Mouse (Mus musculus): ENCODE data around the gene Stoml3. TPM values are rescaled to one million over a fixed set of nuclear protein-coding genes. Genes with fewer than 3 reads are reported as not detected.

Stoml3 gene
- polyA plus RNA-seq (2012; rRNA removed) = 0.21 and 0.35 TPM in 2 replicates

DNA sequence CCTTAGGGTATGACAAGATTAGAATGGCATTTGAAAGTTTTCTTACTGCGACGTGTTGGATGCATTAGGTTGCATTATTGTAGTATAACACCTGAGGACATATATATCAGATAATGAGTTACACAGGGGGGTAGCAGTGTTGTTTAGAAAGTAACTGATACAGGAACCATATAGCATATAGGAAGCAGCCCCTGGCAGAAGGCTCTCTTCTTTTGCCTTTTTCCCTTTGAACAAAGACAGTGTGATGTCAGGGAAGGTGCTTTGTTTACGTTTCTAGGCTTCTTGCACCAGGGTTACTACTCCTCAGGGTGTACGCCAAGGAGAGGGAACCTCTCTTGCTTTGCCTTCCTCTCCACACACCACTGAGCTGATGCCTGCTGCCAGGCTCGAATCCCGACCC is at the start of gene Stoml3:
Gene Stoml3, plus strand, starts transcription at position 301 of the 400 bp plus-strand sequence.
- Histone ChIP-seq H3K4me1 (ENCODE audit: control insufficient read depth, insufficient read depth, low read length) (no peaks in the 10 kb centered on the region), H3K4me3 (ENCODE audit: insufficient read depth, low read length) (no peak within 1 kb of the TSS), H3K27ac (ENCODE audit: insufficient read depth, low read length) (no peak within 1 kb of the TSS)
- TF ChIP-seq CTCF (IDR thresholded peaks at IDR 0.05; ENCODE audit: extremely low read depth, insufficient read depth, low read length) = no peak
- no peak for TF ChIP-seq POLR2A (IDR thresholded peaks at IDR 0.05; ENCODE audit: extremely low read depth, insufficient read depth, low read length)

GRCm38 (mm10) chr3:53445540-53445939 is 42.9 kb upstream of the Stoml3 start:
- Histone ChIP-seq H3K4me1 (ENCODE audit: control insufficient read depth, insufficient read depth, low read length) (no peaks in the 10 kb centered on the region), H3K4me3 (ENCODE audit: insufficient read depth, low read length) (no peak overlapping the region), H3K27ac (ENCODE audit: insufficient read depth, low read length) (no peak overlapping the region)
- TF ChIP-seq POLR2A (IDR thresholded peaks at IDR 0.05; ENCODE audit: extremely low read depth, insufficient read depth, low read length) (no peak), CTCF (IDR thresholded peaks at IDR 0.05; ENCODE audit: extremely low read depth, insufficient read depth, low read length) (no peak)

DNA sequence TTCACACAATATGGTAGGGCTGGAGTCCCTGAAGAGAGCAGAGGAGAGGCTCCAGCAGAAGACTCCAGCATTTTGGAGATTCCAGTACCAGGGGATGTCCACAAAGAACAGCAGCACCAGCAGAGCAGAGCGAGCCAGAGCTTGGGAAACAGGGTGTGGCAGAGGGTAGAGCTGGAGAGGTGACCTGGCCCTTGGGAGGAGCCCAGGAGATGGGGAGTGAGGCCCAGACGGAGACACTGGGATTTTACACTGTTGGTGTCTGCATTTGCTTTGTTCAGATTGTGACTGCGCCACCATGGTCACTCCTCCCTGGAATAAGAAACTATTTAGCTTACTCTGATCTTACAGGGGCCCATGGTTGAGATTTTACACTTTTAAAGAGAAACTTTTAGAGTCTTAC is 41.7 kb upstream of the Stoml3 start:
- no peak overlapping the region for H3K4me3 ChIP-seq (ENCODE audit: insufficient read depth, low read length)
- TF ChIP-seq POLR2A (IDR thresholded peaks at IDR 0.05; ENCODE audit: extremely low read depth, insufficient read depth, low read length) (no peak), CTCF (IDR thresholded peaks at IDR 0.05; ENCODE audit: extremely low read depth, insufficient read depth, low read length) (no peak)
- no peaks in the 10 kb centered on the region for H3K4me1 ChIP-seq (ENCODE audit: control insufficient read depth, insufficient read depth, low read length)
- no peak overlapping the region for H3K27ac ChIP-seq (ENCODE audit: insufficient read depth, low read length)

DNA sequence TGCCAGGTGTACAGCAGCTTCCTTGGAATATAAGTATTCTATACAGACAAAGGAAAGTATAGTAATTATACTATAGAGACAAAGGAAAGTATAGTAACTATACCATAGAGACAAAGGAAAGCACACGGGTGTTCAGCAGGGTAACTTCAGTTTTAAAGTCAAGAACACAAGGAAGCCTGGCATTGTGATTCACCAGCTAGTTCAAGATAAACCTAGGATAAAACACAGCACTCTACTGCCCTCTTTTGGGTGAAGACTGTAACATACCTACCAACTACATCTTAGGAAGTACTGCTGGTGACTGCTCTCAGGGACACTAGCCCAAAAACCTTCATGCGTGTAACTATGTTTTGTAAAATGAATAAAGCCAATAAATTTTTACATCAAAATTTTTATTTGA is 40.2 kb upstream of the Stoml3 start:
- H3K27ac ChIP-seq (ENCODE audit: insufficient read depth, low read length) = no peak overlapping the region
- no peaks in the 10 kb centered on the region for H3K4me1 ChIP-seq (ENCODE audit: control insufficient read depth, insufficient read depth, low read length)
- H3K4me3 ChIP-seq (ENCODE audit: insufficient read depth, low read length) = no peak overlapping the region
- TF ChIP-seq CTCF (IDR thresholded peaks at IDR 0.05; ENCODE audit: extremely low read depth, insufficient read depth, low read length) = peak; percentile 62
- TF ChIP-seq POLR2A (IDR thresholded peaks at IDR 0.05; ENCODE audit: extremely low read depth, insufficient read depth, low read length) = no peak

DNA sequence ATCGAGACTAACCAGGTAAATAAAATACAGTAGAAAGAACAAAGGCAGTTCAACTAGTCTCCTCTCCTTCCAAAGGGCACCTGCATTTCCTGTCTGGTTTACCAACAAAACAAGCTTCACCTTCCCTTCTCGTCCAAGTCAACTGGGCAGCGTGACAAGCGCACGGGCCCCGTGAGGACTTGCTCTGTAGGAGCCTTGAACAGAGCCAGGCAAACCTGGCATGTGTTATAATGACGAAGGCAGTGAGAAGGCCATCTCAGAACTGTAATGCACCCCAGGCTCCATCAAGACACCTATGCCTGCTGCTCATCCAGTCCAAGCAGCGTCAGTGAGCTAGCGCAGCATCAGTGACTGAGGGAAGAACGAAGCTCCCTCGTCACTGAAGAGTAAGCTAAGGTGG is 37.8 kb upstream of the Stoml3 start:
- no peak for TF ChIP-seq CTCF (IDR thresholded peaks at IDR 0.05; ENCODE audit: extremely low read depth, insufficient read depth, low read length)
- no peak for TF ChIP-seq POLR2A (IDR thresholded peaks at IDR 0.05; ENCODE audit: extremely low read depth, insufficient read depth, low read length)
- no peak overlapping the region for H3K27ac ChIP-seq (ENCODE audit: insufficient read depth, low read length)
- H3K4me3 ChIP-seq (ENCODE audit: insufficient read depth, low read length) = no peak overlapping the region
- no peaks in the 10 kb centered on the region for H3K4me1 ChIP-seq (ENCODE audit: control insufficient read depth, insufficient read depth, low read length)

GRCm38 (mm10) chr3:53452351-53452750 is 36.1 kb upstream of the Stoml3 start:
- TF ChIP-seq POLR2A (IDR thresholded peaks at IDR 0.05; ENCODE audit: extremely low read depth, insufficient read depth, low read length) (no peak), CTCF (IDR thresholded peaks at IDR 0.05; ENCODE audit: extremely low read depth, insufficient read depth, low read length) (no peak)
- no peaks in the 10 kb centered on the region for H3K4me1 ChIP-seq (ENCODE audit: control insufficient read depth, insufficient read depth, low read length)
- H3K27ac ChIP-seq (ENCODE audit: insufficient read depth, low read length) = no peak overlapping the region
- H3K4me3 ChIP-seq (ENCODE audit: insufficient read depth, low read length) = no peak overlapping the region

GRCm38 (mm10) chr3:53453346-53453745 is 35.1 kb upstream of the Stoml3 start:
- H3K27ac ChIP-seq (ENCODE audit: insufficient read depth, low read length) = no peak overlapping the region
- TF ChIP-seq POLR2A (IDR thresholded peaks at IDR 0.05; ENCODE audit: extremely low read depth, insufficient read depth, low read length) (no peak), CTCF (IDR thresholded peaks at IDR 0.05; ENCODE audit: extremely low read depth, insufficient read depth, low read length) (no peak)

GRCm38 (mm10) chr3:53454005-53454404 is 34.4 kb upstream of the Stoml3 start:
- no peak overlapping the region for H3K27ac ChIP-seq (ENCODE audit: insufficient read depth, low read length)
- TF ChIP-seq CTCF (IDR thresholded peaks at IDR 0.05; ENCODE audit: extremely low read depth, insufficient read depth, low read length) (no peak), POLR2A (IDR thresholded peaks at IDR 0.05; ENCODE audit: extremely low read depth, insufficient read depth, low read length) (no peak)
- no peak overlapping the region for H3K4me3 ChIP-seq (ENCODE audit: insufficient read depth, low read length)
- no peaks in the 10 kb centered on the region for H3K4me1 ChIP-seq (ENCODE audit: control insufficient read depth, insufficient read depth, low read length)

More at GRCm38 (mm10) chr3:53453346-53453745, 35.1 kb upstream of the Stoml3 start:
- Histone ChIP-seq H3K4me1 (ENCODE audit: control insufficient read depth, insufficient read depth, low read length) (no peaks in the 10 kb centered on the region), H3K4me3 (ENCODE audit: insufficient read depth, low read length) (no peak overlapping the region)

GRCm38 (mm10) chr3:53454561-53454960 is 33.9 kb upstream of the Stoml3 start:
- TF ChIP-seq CTCF (IDR thresholded peaks at IDR 0.05; ENCODE audit: extremely low read depth, insufficient read depth, low read length) (no peak), POLR2A (IDR thresholded peaks at IDR 0.05; ENCODE audit: extremely low read depth, insufficient read depth, low read length) (no peak)
- H3K4me3 ChIP-seq (ENCODE audit: insufficient read depth, low read length) = no peak overlapping the region
- H3K27ac ChIP-seq (ENCODE audit: insufficient read depth, low read length) = no peak overlapping the region
- no peaks in the 10 kb centered on the region for H3K4me1 ChIP-seq (ENCODE audit: control insufficient read depth, insufficient read depth, low read length)

DNA sequence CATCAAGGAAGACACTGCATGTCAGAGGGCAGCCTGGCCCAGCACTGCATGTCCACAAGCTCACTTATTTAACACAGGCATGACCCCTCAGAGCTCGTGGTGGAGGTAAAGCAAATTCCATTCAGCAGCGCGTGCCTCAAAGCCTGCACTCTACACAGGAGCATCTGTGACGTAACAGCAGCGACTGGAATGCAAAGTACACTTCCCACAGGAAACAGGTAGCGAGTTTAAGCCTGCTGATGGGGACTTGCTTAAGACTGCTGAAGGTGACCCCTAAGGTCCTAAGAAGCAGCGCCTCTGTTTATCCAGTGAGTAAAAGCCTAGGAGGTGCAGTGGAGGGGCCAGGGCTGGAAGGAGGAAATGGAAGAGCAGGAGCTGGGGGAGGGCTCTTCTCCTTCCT is 33.5 kb upstream of the Stoml3 start:
- TF ChIP-seq POLR2A (IDR thresholded peaks at IDR 0.05; ENCODE audit: extremely low read depth, insufficient read depth, low read length) (no peak), CTCF (IDR thresholded peaks at IDR 0.05; ENCODE audit: extremely low read depth, insufficient read depth, low read length) (no peak)
- H3K4me1 ChIP-seq (ENCODE audit: control insufficient read depth, insufficient read depth, low read length) = no peaks in the 10 kb centered on the region
- no peak overlapping the region for H3K4me3 ChIP-seq (ENCODE audit: insufficient read depth, low read length)
- no peak overlapping the region for H3K27ac ChIP-seq (ENCODE audit: insufficient read depth, low read length)
